Mouse (Mus musculus) R1 (cell line): ENCODE measurements around the gene Srp72.
A peak's percentile ranks its signal among the peaks of the same experiment; 100 is the strongest.
"Not testable (repeated sequence)": the region's sequence is repeated elsewhere in the genome, so short reads cannot be mapped to it uniquely, and the experiment has no call there.

Experiments used
- DNase-seq: peaks from one replicate; pipeline ENCODE4 v3.0.0-alpha.2; 2018; ENCODE audit warnings: low read depth, low spot score

Gene Srp72

GRCm38 (mm10) chr5:76962545-76962944, 11.9 kb upstream of the Srp72 start:
- DNase-seq: no peak

- no peak for DNase-seq
These were observed 9.8 kb upstream of the Srp72 start for GRCm38 (mm10) chr5:76964651-76965050.

DNA sequence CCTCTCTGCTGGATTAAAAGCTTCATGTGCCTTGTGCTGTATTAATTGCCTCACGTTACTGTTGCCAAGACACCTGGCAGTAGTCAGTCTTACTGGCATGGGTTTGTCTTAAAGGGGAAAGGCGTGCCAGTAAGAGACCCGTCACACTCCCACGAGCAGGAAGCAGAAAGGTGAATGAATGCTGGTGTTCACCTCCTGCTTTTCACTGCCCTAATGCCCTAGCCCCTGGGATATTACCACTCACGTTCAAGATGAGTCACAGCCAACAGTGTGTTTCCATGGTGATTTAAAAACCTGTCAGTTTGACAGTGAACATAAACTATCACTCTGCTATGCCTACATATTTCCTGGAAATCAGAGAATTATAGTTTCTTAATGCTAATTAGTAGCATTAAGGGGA, 5.2 kb upstream of the Srp72 start:
- no peak for DNase-seq

DNA sequence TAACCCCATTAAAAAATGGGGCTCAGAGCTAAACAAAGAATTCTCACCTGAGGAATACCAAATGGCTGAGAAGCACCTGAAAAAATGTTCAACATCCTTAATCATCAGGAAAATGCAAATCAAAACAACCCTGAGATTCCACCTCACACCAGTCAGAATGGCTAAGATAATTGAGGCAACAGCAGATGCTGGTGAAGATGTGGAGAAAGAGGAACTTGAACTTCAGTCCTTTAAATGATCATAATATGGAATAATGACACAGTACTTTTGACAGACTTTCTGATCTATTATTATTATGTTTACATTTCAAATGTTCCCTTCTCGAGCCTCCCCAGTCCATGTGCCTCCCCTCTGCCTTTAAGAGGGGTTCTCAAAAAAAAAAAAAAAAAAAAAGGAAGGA, 3.4 kb upstream of the Srp72 start:
- DNase-seq: not testable (repeated sequence)

DNA sequence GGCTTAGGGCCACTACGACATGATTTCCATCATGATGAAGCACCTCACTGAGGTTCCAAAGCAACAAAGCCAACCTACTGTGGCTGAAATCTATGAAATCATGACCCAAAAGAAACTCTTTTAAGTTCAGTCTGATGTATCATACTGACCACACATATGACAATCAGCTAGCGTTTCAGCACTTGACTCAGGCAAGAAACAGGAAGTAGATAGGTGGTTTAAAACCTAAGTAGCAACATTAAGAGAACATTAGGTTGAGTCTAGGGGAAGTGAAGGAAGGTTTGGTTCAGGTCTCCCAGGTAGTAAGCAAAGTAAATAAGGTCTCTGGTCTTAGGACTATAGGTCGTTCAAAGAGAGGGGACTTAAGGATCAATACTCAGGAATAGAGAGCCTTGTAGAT, 995 bp upstream of the Srp72 start:
- DNase-seq: no peak

- no peak for DNase-seq
These were observed 303 bp upstream of the Srp72 start for GRCm38 (mm10) chr5:76974207-76974553.

DNA sequence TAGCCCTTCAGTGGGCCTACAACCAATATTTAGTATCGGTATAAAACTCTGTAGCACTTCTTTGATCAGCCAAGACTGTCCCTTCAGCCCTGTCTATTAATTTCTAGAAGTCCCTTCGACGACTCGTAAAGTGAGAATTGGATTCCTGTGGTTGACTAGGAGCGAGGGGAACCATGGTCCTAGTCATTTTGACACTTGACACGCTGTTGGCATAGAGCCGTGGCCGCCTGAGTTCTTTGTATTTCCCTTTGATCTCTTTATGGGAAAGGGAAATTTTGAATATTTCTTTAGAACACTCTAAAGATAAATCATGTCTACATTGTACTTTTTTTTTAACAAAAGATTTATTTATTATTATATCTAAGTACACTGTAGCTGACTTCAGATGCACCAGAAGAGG, 1.3 kb downstream of the Srp72 start:
- no peak for DNase-seq

- DNase-seq: peak; percentile 56
These were observed 9.5 kb downstream of the Srp72 start for GRCm38 (mm10) chr5:76984015-76984414.

DNA sequence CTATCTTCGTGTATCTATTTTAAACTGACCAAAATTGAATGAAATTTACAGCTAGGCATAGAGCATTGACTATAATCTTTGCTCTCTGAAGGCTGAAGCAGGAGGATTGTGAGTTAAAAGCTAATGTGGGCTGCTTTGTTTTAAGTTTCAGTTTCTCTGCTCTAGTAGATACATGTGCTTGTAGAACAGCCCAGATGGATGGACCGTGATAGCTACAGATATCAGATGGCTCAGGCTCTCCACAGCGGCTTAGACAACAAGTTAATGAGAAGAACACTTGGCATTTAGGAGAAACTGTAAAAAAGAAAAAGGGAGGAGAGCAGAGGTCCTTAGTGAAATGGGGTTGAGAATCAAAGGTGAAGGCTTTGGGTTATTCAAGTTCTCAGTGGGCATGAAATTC, 16.3 kb downstream of the Srp72 start:
- no peak for DNase-seq

GRCm38 (mm10) chr5:76993174-76993814, 18.8 kb downstream of the Srp72 start:
- no peak for DNase-seq

DNA sequence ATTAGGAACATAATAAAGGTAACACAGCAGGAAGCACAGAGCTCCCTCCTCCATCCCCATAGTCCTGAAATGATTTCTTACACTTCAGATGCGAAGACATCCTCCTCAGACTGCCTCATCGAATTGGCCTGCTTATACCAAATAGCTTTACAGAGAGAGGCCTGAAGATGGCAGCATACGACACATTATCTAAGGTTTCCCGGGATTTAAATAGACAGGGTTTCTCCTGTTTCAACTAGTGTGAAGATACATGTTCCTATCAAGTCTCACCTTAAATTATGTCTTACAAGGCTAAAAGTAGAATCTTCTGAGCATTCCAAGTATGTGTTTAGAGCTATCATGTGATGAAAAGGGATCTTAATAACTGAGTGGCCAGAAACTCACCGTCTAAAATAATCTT, 23.9 kb downstream of the Srp72 start:
- peak; percentile 64 for DNase-seq

DNA sequence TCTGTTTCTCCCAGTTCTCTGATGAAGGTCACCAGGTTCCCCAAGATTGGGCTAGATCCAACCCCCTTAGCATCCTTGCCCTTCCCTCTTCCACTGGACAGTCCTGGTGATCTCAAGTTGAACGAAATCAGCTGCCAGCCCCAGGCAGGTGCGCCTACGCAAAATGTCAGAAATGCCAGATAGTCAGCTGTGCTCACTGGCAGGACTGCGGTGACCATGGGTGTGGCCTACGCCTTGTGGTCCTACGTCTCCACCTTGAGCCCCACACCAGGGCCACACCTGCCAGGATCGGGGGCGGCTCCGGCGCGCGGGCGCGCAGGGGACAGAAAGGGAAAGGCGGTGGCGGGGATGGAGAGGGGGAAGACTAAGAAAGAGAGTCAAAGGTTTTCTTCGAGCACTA, 26.7 kb downstream of the Srp72 start:
- DNase-seq: no peak

- no peak for DNase-seq
These were observed 29.8 kb downstream of the Srp72 start, which contains the start of gene Arl9 for GRCm38 (mm10) chr5:77004051-77004821. Gene Arl9, plus strand, starts transcription at chr5:77004055.

DNA sequence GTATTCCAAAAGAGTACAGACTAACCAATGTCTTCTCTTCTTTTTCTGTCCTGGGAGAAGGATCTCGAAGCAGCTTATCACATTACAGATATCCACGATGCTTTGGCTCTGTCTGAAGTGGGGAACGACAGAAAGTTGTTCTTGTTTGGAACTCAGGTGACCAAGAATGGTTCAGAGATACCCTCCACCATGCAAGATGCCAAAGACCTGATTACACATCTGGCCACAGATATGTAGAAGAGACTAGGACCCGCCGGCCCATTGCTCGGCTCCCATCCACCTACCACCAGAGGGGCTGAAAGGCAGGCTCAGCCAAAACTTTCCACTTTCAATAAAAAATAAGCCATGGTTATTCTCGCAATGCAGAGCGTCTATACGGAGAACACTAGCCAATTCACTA, 35.9 kb downstream of the Srp72 start:
- DNase-seq: no peak

- DNase-seq: no peak
These were observed 36.6 kb downstream of the Srp72 start for GRCm38 (mm10) chr5:77011082-77011481.

GRCm38 (mm10) chr5:77013171-77013570, 38.7 kb downstream of the Srp72 start:
- DNase-seq: no peak

DNA sequence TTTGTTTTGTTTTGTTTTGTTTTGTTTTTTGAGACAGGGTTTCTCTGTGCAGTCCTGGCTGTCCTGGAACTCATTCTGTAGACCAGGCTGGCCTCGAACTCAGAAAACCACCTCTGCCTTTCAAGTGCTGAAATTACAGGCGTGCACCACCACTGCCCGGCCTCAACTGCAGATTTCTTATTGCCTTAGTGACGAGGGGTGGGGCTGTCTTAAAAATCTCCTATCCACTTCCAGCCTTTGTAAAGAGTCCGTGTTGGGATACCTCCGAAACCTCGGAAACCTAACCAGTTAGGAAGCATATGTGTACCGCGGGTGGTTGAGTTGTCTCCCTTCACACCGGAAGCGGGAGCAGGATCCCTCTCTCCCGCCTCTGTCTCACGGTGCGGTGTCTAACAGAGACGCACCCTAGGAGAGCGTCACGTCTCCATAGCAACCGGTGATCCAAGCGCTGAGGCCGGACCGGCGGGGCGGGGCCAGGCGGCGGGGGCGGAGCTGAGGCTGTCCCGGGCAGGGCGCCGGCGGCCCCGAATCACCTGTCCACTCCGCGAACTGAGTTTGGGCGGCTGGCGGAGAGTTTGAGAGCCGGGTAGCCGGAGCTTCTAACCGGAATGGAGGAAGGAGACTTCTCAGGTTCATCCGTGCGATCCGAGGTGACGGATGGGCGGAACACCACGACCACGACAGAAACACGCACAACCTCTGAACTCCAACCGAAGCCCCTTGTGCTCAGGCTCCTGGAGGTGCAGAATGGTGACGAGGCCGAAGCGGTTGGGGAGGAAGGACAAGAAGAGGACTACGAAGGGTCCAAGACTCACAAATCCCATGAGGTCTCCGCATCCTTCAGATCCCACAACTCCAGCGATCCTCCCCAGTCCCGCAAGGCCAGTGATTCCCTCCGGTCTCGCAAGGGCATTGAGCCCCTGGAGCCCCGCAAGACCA, 41.3 kb downstream of the Srp72 start, which contains the start of gene Thegl:
Gene Thegl, plus strand, starts transcription at position 480 of the 939 bp plus-strand sequence.
- DNase-seq: peak; percentile 90

DNA sequence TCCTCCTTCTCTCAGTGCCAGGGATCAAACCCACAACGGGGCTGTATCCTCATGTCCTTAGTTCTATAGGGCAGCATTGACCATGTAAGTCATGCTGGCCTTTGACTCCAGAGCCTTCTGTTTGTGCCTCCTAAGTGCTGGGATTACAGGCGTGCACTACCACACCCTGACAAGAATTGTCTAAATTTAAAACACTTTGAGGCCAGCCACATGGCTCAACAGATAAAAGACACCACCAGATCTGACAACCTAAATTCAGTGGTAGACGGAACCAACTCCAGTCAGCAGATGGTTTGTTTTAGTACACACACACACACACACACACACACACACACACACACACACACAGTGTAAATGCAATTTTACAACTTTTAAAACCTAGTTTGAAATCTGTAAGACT, 53.6 kb downstream of the Srp72 start:
- no peak for DNase-seq

GRCm38 (mm10) chr5:77029735-77030134, 55.3 kb downstream of the Srp72 start:
- DNase-seq: peak; percentile 71

DNA sequence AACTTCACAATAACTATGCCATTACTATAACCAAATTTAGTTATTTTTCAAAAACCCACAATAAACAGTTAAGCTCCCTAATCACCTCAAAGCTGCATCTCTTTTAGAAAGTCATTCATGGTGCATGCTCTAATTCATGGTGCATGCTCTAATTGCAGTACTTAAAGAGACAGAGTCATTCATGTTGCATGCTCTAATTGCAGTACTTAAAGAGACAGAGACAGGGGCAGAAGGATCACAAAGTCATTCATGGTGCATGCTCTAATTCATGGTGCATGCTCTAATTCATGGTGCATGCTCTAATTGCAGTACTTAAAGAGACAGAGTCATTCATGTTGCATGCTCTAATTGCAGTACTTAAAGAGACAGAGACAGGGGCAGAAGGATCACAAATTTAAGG, 60.6 kb downstream of the Srp72 start:
- not testable (repeated sequence) for DNase-seq

DNA sequence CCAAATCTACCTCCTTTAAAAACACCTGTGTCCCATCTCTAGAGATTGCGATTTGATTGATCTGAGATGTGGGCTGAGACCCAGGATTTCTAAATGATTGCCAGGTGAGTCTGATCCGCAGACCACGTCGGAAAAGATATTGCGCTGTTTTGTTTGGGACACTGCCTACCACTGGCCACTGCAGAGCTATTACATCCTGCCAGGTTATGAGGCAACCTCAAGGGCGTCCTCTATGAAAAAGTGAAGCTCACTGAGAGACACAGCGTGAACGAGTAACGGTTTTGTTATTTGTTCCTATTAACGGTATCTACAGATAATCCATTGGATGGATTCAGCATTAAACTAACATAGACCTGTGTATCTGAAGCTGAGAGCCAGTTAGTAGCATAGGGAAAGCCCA, 64.0 kb downstream of the Srp72 start:
- DNase-seq: no peak

DNA sequence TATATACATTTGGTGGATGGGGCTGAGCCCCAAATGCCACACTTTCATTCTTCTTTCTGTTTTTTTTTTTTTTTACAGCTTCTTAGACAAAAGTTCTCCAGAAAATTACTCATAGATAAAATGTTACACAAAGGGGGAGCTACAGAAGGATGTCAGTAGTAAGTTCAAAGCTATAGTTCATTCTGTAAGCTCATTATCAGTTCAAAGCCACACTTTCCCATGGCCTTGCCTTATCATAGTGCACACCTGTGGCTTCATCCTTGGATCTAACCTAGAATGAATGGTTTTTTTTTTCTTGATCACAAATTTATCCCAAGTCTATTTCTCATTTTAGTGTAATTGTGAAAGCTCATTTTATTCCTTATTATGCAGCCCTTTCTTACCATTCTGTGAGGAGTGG, 64.9 kb downstream of the Srp72 start:
- no peak for DNase-seq
